Mouse (Mus musculus) c-Kit-positive CD71-positive TER-119-negative erythroid progenitor cells, embryonic 14.5 days (primary cell): ENCODE data around the gene Tmem234.

Experiments
- DNase-seq: peaks from one replicate; pipeline ENCODE4 v3.0.0-alpha.2; 2013; ENCODE audit warnings: low read depth

Tmem234 gene

DNA sequence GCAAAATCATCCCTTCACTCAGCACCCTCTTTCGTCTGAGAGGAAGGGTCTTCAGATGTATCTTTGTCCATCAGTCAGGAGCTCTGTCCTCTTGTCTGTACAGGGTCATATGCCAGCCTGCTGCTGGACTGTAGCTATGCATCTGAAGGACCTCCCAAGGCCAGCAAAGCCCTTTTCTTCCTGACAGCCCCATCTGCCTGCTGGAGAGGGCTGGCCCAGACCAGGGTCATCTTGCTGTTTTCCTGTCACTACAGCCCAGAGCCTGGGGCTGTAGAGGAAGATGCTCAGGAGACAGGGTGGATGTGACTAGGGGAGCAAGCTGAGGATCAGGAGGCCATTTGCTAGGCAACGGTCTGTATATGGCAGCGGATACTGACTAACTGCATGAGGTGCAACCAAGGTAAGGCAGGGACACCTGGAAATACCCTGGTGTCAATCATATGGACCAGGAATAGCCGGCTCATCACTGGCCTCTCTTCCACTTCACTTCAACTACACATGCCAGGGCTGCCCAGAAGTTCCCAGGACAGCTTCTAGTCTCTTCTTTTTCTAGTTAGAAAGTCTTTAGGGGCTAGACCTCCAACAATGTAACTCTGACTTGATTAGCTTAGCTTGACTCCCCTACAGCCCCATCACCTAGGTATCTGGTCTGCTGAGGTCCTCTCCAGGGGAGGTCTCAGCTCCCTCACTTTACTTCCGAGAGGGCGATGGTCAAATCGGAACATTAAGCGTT is 22.5 kb downstream of the Tmem234 start:
- no peak for DNase-seq

DNA sequence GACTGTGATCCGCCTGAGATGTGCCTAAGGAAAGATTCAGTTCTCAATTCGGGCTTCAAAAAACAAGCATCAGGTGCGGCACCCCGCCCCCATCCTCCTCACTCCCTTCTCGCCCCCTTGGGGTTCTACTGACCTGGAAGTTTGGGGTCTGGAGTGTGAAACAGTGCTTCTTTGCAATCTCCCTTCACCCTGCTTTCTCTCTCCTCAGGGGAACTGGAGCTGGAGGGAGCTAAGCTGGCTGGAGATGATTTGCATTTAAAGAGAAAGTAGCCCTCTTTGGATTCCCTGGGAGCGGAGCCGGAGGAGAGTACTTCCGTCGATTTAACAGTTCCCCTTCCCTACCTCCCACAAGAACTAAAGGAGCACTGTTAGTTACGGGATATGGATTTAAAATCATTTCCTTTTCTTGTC is 23.2 kb downstream of the Tmem234 start, which contains the start of gene Ccdc28b:
Gene Ccdc28b, minus strand, starts transcription at position 267 of the 411 bp plus-strand sequence.
- DNase-seq = no peak

DNA sequence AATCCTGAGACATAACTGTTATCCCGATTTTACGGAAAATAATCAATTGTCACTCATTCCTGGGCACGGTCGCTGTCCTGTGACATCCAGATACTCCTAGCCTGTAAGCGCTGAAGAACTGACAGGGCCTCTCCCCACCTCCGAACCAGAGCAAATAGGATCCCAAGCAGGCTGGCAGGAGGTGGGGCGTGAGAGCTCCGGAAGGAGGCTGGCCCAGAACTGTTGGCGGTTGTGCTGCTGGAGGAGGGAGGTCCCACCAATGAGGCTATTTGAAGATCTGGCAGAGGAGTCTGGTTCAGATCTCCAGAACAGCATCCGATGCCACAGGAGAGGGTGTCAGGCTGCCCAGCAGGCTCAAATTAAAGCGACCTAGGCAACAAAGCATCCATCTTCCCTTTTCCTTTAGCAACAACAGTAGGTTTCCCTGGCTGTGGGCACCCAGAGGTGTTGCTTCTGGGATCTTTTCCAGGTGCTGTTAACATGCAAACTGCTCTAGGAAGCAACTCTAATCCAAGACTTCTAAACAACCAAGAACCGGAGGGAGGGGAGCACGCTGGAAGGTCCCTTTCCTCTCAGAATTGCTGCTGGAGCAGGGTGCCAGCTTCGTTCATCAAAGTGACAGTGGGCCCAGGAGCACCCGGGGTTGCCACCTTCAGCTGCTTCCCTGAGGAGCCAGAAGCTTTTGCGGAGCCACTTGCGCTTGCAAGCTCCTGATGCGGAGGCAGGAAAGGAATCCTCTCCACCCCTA is 24.0 kb downstream of the Tmem234 start:
- DNase-seq = peak; percentile 89

DNA sequence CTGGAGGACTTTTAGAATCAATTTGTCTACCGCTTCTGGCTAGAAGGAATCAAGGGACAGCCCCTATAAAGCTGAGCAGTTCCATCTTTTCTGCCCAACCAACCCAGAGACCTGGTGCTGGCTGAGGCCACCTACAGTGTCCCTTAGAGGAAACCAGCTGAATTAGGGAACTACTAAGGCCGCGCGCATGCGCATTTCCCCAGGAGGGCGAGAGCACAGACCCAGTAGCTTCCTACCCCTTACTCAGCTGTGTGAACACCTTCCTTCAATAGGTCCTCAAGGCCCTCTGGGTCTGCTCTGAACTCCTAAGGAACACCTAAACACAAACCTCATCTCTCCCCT is 24.5 kb downstream of the Tmem234 start:
- DNase-seq = no peak

DNA sequence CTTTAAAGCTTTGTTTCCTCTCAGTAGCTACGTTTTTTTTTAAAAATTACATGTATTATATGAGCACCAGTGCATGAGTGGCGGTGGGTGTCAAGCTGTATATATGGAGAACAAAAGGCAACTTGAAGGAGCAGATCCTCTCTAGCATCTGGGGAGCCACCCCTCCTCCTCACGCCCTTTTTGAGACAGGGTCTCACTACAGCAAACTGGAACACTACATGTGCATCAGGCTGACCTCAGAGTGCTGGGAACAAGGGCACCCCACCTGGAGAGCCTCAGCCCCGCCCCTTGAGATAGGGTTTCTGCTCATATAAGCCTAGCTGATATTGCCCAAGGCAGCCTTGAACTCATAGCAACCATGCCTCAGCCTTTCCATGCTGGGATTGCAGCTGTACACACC is 25.0 kb downstream of the Tmem234 start:
- no peak for DNase-seq

DNA sequence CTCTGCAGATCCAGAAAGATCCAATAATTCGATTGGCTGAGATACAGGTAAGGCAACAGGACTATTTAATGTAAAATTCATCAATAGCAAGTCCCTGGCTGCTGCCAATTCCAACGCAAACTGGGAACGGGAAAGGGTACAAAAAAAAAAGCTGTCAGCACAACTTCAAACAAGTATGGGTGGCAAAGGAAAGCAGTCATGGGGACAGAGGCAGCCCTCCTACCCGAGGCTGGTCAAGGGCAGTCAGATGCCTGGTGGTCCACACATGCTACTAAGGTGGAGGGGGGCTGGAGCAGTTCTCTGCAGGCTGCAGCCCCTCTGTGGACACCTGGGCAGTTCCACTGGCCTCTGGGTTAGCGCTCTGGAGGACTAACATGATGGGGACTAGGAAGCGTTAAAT is 25.6 kb downstream of the Tmem234 start:
- DNase-seq = no peak

DNA sequence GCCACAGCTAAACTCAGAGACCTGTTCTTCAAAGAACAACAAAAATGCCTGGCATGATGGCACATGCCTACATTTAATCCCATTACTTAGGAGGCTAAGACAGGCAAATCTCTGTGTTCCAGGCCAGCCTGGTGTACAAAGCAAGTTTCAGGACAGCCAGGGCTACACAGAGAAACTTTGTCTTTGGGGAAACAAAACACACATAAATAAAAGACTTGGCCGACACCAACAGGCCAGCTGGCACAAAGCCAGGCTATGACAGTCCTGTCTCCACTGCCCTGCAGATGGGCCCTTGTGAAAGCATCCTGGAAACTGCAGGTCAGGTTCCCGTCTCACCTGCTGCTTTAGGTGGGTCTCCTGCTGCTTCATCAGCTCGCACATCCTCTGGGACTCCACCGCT is 30.5 kb downstream of the Tmem234 start:
- DNase-seq = no peak

DNA sequence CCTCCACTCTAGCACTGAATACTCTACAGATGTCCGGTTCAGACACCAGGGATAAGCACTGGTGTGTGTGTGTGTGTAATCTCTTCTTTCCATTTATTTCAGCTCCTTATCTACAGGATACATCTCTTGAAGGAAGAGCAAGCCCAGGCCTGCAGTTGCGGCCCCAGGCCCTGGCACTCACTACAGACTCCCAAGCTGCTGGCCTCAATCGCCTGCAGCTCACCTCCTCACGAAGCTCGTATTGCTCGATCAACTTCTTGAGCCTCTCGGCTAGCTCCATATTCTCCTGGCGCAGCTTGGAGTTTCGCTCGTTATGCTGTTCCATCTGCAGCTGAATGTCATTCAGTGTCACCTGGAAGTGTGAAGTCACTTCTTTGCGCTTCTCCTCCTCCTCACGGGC is 31.4 kb downstream of the Tmem234 start:
- DNase-seq = no peak

DNA sequence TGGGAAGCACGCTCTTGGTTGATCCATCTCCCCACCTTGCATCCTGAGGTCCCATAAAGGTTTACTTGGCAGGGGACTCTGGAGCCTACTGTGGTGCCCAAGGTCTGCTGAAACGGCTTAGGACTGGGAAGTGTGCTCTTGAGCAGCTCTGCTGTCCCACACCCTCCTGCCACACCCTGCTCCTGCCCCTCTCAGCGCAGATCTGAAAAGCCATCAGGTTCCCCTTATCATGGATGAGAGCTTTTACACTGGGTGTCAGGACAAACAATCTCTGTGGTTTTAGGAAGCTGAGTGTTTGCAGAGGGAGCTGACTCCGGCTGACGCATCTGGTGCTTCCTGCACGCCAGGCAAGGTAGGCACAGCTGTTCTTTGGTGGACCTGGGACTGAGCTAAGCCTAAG is 33.4 kb downstream of the Tmem234 start:
- no peak for DNase-seq

DNA sequence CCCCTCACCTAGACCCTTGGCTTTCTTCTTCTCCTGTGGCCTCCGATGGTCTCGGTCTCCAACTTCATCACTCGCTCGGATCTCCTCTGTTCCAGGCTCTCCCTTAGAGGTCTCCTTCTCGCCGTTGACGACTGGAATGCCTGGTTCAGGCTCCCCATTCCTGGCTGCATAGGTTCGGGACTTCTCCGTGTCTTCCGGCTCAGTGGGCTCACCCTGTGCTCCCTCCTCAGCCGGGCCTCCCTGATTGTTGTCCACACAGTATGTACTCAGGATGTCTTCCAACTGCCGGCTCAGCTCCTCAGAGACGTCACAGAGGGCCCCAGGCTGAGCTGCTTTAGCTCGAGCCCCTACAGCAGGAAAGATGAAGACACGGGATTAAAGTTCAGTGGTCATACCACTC is 38.8 kb downstream of the Tmem234 start:
- DNase-seq = no peak

DNA sequence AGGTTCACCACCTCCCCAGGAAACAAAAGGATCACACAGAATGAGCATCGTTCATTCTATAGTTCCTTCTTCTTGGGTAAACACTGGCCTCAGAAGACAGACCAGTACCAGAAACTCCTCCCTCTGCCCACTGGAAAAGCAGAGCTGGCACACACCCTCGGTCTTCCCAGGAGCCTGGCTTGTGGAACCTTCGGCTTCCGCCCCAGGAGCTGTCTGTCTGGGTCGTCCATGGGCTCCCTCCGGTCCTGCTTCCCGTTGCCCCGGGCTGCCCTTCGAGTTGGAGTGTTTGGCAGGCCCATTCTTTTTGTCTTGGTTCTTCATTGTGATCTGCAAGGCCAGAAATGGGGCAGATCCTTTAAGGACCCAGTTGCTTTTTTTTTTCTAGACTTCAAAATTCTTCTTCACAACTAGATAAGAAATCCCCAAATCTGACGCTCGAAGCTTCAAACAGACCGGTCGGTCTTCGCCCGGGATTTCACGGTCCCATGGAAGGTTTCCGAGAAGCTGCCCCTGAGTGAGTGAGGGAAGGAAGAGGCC is 39.7 kb downstream of the Tmem234 start:
- no peak for DNase-seq

DNA sequence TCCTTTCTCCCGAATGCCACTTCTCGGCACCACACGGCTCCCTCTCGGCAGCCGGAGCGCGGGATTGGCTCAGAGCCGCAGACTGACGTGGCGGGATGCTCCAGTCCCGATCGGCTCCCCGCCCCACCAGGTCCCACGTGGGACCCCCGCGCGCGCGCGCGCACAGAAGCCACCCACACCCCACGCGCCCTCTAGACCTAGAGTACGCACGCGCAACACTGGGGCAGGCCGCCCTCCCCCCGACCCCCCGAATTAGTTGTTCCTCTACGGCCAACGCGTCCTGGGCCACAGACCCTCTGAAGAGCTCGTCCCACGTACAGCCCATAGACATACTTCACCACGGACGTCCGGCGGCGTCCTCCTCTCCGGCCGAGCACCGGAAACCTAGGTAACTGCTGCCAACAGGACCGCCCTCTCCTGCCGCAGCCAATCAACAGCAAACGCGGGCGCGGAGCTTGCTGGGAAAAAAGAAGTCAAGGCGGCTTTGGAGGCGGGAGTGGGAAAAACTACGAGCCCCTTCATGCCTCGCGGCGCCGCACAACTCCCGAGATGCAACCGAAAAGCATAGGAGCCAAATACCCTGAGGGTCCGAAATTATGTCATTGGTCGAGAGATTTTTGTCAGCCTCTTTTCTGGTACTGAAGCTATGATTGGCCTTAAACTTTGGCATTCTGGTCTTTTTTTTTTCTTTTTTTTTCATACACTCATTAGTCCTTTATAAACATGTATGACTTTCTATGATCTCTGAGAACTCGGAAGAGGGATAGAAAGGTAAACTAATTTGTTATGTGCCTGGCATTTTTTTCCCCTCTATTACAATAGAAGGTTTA is 40.4 kb downstream of the Tmem234 start, which contains the start of gene Txlna:
Gene Txlna, minus strand, starts transcription at position 428 of the 830 bp plus-strand sequence.
- peak; percentile 96 for DNase-seq

DNA sequence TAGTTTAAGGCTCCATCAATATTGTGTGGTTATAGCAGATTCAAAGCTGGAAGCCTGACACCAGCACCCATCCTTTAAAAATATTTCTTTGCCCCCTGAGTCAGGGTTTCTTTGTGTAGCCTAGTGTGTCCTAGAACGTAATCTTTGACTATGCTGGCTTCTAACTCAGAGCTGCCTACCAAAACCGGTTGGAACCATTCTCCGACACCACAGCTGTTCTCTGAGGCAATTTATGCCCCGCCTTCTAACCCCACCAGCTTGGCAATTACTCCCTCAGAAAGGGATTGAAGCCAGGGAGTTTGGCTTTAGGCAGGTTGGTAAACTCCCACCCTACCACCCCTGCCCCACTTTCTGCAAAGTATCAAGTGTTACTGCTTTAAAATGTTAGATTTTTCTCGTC is 41.3 kb downstream of the Tmem234 start:
- DNase-seq = no peak

DNA sequence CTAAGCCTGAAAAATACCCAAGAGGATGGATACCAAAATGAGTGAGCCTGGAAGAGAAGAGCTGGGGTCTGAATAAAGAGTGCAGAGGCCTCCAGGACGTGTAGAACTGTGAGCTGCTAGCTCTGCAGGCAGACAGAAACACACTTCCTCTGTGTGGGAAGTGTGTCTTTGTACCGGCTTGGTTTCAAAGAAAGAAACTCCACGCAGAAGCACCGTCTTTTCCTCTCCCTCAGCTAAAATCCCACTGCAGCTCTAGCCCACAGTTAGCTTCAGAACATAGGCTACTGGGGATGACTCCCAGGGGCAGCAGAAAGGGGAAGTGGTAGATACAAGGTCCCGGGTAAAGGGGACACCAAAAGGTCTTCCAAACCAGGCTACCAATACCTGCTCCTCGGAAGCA is 44.7 kb downstream of the Tmem234 start:
- no peak for DNase-seq

DNA sequence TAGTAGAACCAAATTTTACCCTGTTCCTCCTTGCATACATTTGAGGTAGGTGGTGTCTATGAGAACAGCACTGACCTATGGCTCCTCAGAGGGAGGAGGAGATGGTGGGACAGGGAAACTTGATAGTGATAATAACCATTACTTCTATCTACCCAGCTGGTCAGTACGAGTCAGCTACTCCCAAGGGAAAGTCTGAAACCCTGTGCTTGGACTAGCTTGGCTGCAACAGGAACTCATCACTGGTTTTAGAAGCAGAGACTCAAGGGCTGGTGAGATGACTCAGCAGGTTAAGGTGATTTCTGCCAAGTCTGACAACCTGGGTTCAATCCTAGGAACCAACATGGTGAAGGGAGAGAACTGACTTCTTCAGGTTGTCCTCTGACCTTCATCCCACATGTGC is 48.2 kb downstream of the Tmem234 start:
- no peak for DNase-seq

DNA sequence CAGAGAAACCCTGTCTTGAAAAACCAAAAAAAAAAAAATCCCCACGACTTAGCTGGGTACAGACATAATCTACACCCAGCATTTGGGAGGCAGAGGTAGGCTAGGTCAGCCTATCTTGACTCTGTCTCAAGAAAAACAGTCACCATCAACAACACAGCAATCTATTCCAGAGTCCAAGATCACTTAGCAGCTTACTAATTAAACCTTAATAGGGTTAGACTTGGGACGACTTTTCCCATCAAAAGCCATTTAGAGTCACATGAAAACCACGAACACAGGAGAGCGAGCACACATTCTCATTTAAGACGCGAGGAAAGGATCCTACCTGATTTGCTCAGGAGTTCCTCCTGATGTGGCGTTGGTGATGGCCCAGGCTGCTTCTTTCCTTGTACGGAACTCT is 49.9 kb downstream of the Tmem234 start:
- DNase-seq = no peak

DNA sequence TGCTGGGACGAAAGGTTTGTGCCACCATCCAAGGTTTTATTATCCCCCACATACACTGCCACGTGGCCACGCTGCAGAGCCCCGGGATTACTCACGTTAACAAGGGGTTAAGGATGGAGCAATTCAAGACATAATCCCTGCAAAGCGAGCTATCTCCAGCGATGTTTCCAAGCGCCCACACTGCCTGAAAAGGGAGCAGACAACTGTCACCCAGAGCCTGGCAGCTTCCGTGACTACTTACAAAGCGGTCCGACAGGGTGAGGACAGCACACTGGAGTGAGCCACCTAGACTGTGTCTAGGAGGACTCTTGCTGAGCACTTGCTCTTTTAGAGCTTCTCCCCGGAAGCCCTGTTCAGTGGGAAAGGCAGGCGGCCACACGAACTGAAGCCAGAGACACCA is 54.3 kb downstream of the Tmem234 start:
- no peak for DNase-seq

DNA sequence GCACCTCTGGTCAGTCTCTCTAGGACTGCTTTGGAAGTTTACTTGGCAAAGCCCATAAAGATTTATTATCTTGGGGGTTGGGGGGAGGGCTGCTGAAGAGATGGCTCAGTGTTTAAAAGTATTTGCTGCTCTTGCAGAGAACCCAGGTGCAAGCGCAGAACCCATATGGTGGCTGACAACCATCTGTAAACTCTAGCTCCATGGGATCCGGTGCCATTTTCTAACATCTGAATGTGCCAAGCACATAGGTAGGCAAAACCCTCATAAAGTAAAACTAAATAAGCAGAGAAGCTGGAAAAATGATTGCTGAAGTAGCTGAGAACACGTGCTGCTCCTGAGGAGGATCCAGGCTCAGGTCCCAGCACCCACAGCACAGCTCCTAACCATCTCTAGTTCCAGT is 61.1 kb downstream of the Tmem234 start:
- no peak for DNase-seq

DNA sequence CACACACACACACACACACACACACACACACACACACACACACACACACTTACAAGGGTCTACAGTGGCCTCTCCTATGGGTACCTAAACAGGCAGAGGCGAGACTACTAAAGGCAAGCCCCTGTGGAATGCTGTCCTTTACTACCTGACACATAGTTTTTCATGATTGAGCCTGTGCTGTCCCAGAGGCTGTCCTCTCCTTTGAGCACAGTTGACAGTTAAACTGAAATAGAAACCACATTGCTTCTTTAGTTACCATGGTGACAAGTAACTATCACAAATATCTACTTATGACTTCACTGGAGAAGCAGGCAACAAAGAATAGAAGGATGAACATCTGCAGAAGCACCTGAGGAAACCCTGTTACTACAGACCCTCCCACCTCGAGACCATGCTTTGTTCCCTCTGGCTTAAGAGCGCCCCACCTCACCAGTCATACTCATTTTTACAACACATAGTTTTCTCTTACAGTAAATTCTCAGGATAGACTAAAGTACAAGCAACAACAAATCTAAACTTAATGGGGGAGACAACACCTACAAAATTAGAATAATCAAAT is 61.9 kb downstream of the Tmem234 start:
- DNase-seq = no peak

DNA sequence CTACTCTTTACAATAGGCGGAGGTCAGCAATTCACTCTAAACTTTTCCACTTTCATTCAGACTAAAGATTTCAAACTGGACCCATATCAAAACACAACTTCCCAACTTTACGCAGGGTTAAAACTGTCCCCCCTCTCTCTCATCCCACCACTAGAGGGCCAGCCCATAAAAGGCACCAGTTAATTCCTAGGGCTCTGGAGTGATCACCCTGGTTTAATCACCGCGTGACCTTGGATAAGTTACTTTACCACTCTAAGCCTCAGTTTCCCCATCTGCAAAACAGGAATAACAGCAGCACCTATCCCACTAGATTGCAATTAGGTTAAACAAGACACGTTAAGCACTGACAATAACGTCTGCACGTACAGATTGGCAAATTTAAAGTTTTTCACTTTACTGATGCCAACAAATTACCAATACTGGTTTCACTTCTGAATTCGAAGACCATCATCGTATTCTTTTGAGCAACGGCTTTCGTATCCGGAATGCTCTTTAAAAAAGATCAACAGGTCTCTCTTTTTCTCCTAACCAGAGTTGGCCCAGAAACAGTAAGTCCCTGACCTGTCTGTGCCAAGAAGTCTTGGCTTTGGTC is 71.1 kb downstream of the Tmem234 start:
- peak; percentile 77 for DNase-seq

DNA sequence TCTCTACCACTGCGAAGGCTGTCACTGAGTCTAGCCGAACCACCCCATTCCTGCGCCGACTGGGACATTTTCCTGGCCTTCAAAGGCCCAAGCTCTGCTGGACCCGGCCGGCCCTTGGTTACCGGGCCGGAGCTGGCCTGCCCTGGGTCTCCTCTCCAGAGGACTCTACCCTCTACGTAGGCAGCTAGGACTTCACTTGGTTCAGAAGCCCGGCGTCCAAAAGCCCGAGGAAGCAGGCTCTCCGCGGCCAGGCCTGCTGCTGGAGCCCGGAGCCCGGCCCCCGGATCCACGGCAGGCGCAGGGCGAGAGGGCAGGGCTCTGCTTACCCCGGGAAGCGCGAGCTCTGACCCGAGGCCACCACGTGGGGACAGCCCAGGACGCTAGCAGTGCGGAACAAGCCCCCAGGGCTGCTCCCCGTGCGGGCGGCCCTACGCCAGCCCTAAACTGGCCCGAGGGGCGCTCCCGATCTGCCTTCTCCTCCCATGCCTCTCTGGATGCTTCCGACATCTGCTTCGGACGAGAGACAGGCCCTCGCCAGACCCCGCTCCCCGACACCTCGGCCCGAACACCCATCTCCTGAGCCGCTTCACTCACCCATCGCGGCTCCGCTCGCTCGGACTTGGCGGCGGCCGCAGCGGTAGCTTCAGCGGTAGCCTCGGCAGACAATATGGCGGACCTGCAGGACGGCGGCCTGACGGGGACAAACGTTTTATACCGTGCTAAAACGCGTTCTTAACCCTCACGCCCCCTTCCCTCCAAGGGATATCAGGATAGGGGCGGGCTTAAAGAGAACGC is 71.8 kb downstream of the Tmem234 start, which contains the start of gene Kpna6:
Gene Kpna6, minus strand, starts transcription at position 685 of the 795 bp plus-strand sequence.
- DNase-seq = peak; percentile 81
